Mouse (Mus musculus) gastrocnemius, postnatal 10 days (tissue): ENCODE results near the gene Canx. TPM values are rescaled to one million over a fixed set of nuclear protein-coding genes. Genes with fewer than 3 reads are reported as not detected.
"Not testable (repeated sequence)": the region's sequence is repeated elsewhere in the genome, so short reads cannot be mapped to it uniquely, and the experiment has no call there.

Source experiments
- DNase-seq: peaks from one replicate; pipeline ENCODE4 v3.0.0; 2021; ENCODE audit warnings: mixed read lengths
- long read RNA-seq, 2 experiments: library from polyadenylated mRNA; stranded (forward); transcript quantifications; one replicate each; pipeline ENCODE4 v2.0.0; 2021
- total RNA-seq, 2 experiments: library from RNA; stranded (reverse); gene quantifications; 2 replicates each; pipeline ENCODE4 v1.2.3; 2021

Canx gene
- total RNA-seq, result 100 to 1,000 TPM; 146 to 173 TPM
- long read RNA-seq, experiment 1, full-length matches to known transcripts, result 71 of 91 reads
- long read RNA-seq, experiment 1, partial matches to known transcripts, result 9 of 91 reads
- long read RNA-seq, experiment 1, other reads (novel, unspliced or antisense), result 11 of 91 reads
- long read RNA-seq, experiment 2, transcript Canx-201 (15 exons, 3,779 nt), result major isoform, 60 of 73 reads
- long read RNA-seq, experiment 2, partial matches to known transcripts, result 5 of 73 reads
- long read RNA-seq, experiment 2, other reads (novel, unspliced or antisense), result 5 of 73 reads

DNA sequence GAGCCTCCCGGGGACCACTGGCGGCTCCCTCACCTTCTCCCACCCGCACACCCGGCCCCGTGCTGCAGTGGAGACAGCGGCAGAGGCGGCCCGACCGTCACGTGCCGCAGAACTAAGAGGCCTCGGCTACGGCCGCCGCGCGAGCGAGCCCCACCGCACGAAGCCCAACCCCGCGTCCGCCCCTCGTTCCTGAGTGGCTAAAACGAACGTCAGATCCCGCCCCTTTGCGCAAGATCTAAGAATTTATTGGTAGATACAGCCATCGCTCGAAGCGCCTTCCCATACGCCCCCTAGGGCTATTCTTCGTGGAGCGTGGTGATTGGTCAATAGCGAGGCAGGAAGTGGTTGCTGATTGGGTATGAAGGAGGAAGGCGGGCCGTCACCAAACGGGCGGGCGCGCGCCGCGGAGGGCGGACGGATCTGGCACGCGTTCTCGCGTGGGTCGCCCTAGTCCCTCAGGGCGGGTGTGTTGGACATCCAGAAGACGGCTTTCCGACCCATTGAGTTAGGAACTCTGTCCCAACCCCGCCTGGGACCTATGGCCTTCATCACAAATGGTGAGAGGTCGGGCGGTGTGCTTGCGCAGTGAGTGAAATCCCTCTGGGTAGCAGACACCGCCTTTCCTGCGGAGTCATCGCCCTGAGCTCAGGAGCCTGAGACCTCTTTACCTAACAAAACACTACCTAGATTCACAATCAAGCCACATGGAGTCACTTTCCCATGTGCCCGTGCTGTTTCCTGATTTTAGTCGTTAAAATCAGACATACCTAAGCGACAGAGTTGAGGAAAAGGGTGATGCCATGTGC, at the start of gene Canx:
Gene Canx, minus strand, starts transcription at position 178 of the 806 bp plus-strand sequence.
- DNase-seq, result peak; percentile 94

DNA sequence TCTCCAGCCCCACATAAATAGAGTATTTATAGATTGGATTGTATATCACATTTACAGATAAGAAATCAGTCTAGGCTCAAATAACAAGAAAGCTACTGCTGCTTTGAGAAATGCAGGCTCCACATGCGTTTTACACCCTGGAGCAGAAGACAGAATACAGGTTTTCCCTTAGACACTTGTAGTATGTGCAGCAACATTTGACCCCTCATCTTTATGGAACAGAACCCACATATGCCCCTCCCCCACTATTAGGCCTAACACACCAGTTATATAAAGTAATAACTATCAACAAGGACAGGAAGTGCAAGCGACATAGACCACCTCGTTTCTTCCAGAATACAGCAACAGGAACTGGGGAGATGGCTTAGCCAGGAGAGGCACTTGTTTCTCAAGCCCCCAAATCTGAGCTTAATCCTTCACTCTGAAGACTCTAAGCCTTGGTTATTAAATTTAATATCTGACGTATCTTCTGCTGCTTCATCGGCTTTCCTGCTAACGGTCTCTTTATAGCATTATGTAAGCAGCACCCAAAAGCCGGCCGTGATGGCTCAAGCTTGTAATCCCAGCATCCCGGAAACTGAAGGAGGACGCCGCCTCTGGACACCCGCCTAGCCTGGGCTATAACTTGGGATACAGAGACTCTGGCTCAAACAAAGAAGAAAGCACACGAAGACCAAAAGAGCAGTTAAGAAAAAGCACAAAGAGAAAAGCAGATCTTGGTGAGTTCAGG, 49.0 kb upstream of the Canx start:
- DNase-seq, result no peak

DNA sequence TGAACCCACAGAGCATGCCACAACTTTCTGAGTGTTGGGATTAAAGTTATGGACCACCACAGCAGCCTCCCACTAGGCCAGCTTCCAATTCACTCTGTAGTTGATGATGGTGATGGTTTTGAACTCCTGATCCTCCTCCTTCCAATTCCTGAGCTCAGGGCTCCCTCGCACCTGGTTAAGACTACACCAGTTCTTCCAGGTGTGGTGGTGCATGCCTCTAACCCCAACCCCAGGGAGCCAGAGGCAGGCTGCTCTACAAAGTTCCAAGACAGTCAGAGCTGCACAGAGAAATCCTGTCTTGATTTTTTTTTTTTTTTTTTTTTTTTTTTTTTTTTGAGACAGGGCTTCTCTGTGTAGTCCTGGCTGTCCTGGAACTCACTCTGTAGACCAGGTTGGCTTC, 48.1 kb upstream of the Canx start:
- no peak for DNase-seq

DNA sequence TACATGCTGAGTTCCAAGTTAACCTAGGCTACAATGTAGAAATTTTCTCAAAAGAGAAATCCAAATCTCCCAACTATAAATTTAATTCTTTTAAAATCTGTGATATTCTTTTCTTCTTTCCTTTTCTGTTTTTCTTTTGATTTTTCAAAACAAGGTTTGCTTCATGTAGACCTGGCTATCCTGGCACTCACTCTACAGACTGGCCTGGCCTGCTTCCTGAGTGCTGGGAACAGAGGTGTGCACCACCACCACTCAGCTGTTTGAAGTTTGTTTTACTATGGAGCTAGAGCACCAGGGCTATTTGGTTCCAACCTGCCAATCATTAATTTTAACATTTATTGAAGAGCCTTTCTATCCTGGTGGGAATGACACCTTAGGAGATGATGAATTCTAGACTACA, 47.6 kb upstream of the Canx start:
- no peak for DNase-seq

DNA sequence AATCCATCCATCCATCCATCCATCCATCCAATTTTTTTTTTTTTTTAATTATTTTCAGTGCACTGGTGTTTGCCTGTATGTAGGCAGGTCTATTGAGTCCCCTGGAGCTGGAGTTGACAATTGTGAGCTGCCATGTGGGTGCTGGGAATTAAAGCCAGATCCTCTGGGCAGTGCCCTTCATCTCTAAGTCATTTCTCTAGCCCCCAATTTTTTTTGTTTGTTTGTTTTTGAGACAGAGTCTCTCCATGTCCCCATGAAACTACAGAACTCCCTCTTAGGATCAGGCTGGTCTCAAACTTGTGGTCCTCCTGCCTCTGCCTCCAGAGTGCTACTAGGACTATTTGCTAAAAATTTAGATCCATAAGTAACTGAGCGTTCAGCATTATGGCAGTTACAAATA, 46.4 kb upstream of the Canx start:
- no peak for DNase-seq

DNA sequence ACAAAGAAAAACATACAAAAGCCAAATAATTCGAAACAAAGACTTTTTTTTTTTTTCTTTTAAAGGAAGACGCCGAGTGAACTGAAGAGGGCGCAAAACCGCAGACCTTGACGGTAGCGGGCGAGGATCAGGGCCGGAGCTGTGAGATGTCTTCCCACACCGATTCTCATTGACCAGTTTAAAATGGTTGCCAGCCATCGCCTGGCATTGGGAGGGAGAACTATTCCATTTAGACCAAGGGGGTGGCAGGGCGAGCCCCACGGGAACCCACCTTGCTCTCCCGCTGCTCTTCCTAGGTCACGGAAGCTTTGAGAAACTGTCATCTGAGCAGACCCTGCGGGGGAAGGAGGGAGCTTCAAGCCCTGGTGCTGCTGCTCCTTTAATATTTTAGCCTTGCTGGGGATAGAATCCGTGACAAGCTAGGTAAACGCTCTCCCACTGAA, 45.9 kb upstream of the Canx start:
- peak; percentile 61 for DNase-seq

DNA sequence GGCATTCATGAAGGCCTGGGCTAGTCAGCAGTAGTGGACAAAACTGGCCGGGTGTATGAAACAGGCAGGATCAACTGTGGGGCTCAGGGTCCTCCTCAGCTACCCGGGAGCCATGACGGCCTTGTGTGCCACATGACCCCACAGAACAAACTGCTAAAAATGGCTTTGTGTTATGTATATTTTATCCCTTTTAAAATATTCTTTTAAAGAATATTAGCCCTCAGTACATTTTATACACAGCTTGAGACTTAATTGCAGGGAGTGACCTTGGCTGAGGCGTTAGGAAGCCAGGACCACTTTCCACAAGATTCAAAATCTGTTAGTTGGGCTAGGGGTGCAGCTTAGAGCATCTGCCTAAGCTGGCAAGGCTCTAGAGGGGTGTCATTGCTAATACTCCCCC, 45.5 kb upstream of the Canx start:
- DNase-seq, result no peak

DNA sequence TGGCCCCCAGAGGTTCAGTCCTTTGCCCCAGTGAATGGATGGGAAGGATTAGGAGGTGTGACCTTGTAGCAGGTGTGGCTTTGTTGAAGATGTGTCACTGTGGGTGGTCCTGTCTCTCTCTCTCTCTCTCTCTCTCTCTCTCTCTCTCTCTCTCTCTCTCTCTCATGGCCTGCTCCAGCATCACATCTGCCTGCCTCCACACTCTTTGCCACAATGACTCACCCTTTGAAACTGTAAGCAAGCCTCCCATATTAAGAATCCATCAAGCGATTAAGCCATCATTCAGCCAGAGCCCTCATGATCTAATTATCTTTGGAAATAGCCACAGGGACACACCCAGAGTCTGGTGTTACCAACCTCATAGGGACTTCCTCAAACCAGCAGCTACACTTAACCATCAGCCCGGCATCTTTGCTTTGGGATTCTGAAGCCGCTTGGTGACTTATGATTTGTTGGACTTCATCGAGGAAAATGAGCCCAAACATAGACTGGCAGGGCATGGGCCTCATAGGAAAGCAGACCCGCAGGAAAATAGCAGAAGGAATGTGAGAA, 44.0 kb upstream of the Canx start:
- DNase-seq, result no peak

DNA sequence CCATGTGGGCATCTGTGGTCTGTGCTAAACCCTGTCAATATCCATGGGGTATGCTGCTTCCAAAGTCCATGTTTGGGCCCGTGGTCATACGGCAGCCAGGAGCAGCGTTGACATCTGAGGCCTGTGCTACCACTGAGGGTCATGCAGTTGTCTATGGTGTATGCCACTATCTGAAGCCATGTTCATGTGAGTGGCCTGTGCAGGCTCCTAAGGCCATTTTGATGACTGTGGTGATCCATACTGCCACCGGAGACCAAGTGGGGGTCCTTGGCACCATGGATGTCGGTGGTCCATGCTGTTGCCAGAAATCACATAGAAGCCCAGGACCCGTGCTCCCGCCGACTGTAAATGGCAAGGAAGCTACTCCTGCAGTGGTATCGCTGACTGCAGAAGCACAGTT, 42.1 kb upstream of the Canx start:
- DNase-seq, result no peak

DNA sequence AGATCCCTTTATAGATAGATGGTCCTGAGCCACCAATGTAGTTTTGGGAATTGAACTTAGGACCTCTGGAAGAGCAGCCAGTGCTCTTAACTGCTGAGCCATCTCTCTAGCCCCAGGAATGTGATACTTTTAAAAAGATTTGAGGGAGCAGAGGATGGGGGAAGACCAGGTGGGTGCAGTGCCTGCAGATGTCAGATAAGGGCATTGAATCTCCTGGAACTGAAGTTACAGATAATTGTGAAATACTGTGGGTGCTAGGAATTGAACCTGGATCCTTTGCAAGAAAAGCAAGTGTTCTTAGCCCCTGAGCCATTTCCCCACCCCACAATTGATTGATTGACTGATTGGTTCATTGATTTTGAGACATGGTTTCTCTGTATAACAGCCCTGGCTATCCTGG, 39.8 kb upstream of the Canx start:
- DNase-seq, result no peak

DNA sequence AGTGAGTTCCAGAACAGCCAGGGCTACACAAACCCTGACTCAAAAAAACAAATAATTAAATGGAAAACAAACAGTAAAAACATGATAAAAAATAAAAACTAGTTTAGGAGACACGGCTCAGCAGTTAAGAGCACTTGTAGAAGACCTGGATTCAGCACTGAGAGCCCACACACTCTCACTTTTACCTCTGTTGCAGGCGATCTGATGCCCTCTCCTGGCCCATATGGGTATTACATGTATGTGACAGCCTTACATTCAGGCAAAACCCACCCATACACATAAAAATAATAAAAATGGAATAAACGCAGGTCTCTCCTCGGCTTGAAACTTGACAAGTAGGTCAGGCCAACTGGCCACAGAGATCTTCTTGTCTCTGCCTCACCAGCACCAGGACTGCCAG, 39.1 kb upstream of the Canx start:
- peak; percentile 70 for DNase-seq

DNA sequence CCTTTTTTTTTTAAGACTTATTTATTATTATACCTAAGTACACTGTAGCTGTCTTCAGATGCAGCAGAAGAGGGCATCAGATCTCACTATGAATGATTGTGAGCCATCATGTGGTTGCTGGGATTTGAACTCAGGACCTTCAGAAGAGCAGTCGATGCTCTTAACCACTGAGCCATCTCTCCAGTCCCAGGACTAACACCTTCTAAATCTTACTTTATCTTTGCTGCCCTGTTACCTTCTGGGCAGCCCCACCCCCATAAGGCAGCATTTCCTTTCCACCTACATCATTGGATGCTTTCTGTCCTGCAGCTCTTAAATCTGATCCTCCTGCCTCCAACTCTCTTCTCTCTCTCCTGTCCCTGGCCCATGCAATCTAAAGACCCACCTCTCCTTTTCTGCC, 35.8 kb upstream of the Canx start:
- not testable (repeated sequence) for DNase-seq

DNA sequence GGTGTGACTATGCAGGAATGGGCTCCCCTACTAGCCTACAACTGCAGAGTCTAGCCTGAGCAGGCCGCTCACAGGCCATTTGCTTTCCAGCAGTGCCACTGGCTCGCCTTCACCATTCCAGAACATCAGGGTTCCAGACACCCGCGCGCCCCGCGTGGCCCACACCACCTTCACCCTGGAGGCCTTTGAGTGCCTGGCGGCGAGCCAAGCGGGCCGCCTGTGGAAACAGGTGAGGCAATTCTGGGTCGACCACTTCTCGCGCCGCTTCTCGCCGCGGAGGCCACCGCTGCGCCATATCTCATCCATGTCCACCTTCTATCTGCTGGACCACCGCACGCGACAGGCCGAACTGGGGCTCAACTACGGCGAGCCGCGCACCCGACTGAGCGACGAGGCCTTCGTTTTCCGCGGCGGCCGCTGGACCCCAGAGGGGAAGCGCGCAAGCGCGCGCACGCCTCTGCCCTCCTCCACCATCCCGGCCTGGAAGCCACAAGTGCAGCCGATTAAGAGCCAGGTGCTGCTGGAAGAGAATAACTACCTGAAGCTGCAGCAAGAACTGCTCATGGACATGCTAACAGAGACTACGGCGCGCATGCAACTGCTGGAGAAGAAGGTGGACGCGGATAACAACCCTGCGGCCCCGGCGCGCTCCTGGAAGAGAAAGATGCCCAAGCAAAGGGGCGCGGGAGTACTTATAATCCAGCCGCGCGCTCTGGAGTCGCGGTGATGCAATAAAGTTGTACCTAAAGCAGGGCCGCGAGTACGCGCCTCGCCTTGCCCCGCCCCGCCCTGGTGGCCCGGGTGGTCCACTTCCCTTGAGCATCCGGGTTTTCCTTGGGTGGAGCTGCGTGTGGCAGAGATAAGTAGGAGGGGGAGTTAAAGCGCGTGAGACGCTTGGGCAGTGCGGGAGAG, 33.7 kb upstream of the Canx start:
- peak; percentile 36 for DNase-seq

DNA sequence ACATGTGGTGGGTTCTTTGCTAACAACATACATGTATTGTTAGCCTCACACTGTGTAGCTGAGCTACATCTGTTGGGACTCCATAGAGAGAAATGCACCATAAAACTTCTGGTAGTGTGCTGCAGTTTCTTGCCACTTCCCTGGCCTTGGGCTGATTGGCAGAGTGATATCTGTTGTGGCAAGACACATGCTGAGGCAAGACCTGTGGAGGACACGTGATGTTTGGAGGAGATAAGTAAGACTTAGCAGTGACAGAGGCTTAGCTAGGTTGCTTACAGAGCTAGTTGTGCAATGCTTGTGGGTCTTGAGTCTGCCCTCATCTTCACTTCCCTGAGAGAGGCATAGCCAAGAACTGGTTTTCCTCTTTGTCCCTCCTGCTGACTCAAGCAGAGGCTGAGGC, 29.9 kb upstream of the Canx start:
- DNase-seq, result no peak

DNA sequence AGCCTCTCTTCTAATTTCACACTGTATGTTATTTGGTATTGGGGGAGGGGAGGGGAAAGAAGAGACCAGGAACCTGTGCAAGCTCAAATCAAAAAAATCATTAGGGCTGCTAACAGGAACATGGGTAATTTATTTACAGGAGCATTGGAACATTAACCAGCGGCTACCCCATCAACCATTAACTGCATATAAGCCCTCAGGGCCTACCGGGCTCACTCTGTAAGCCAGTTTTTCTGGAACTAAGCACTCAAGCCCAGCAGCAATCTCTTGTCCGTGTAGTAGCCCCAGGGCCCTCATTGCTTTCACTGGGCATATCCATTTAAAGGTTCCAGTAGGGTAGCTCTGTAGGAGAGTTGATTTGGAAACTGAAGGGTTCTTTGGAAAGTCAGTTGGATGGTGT, 29.4 kb upstream of the Canx start:
- no peak for DNase-seq

DNA sequence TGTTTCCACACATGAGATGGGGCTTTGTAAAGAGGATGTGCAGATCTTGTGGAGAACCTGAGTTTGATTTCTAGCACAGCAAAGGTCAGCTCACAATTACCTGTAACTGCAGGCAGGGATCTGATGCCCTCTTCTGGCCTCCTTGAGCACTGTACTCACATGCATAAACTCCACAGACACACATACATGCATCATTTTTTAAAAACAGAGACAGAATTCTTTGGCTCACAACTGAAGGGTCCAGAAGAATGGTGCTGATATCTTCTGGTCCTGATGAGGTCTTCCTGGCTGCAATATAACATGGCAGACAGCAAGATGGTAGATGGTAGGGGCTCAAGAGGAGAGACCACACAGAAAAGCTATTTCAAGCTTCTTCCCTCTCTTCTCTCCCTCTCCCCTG, 28.7 kb upstream of the Canx start, which contains the start of gene Cby3:
Gene Cby3, plus strand, starts transcription at position 301 of the 400 bp plus-strand sequence.
- DNase-seq, result no peak

DNA sequence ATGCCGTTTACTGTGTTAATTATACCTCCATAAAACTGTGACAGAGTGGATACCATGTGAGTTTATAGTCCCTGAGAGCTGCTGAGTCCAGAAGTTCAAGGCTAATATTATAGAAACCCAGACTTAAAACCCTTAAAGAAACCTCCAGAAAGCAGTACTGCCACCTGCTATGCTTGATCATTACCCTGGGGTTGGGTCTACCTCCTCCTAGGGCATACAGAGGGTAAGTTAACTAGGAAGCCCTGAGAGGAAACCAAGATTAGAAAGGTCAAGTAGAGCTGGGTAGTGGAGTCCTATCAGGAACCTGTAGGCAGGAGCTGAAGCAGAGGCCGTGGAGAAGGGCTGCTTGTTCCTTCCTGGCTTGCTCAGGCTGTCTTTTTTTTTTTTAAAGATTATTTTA, 26.7 kb upstream of the Canx start:
- DNase-seq, result no peak

DNA sequence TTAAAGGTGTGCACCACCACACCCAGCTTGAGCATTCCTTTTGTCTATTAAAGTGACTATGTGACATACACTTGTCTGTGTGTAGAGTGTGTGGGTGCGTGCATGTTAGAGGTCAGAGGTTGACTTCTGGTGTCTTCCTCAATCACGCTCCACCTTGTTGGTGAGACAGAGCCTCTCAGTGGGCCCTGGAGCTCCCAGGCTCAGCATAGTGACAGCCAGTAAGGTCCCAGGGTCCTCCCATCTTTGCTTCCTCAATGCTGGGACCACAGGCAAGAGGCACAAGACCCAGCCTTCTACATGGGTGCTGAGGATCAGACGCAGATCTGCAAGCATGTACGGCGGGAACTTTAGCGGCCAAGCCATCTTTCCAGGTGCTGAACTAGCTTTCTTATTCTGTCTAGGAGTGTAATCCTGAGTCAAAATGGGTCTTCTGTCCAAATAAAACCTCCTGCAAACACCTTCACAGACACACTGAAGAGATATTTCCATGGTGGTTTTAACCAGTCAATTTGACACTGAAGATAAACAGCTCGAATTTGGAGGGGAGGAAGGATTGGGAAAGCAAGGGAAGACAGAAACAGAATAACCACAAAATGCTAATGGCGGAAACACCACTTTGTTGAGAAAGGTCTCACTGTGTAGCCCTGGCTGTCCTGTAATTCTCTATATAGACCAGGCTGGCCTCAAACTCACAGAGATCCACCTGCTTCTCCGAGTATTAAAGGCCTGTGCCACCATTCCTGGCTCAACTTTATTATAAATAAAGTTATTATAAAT, 21.0 kb upstream of the Canx start:
- no peak for DNase-seq

DNA sequence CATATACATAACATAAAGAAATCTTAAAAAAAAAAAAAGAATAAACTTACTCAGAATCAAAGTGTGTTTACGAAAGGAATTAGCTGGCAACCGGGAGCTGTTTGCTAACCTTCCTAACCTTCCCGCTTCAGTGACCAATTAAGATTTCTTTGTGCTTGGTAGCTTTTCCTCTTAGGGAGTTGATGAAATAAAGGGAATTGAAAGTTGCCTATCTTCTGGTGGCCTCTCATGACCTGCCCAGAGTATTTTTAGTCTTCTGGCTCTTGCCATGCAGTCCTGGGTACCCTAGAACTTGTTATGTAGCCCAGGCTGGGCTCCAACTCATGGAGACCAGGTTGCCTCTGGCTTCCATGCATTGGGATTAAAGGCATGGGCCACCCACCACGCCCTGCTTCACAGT, 20.0 kb upstream of the Canx start:
- no peak for DNase-seq

DNA sequence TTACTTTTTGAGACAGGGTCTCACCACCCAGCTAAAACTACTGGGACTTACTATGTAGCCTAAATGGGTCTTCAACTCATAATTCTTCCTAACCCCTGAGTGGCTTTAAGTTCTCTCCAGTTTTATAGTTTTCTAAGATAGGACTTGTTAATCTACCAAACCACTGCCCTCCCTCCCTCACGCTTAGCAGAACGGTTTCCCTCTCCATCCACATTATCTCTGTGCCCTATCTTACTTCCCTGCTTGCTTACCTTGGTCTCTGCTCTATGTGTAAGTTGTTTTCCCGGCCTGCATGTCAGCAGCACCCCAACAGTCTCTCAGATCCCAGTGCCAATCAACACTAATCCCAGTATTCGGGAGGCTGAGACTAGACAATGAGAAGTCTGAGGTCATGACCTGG, 11.4 kb upstream of the Canx start:
- DNase-seq, result no peak

DNA sequence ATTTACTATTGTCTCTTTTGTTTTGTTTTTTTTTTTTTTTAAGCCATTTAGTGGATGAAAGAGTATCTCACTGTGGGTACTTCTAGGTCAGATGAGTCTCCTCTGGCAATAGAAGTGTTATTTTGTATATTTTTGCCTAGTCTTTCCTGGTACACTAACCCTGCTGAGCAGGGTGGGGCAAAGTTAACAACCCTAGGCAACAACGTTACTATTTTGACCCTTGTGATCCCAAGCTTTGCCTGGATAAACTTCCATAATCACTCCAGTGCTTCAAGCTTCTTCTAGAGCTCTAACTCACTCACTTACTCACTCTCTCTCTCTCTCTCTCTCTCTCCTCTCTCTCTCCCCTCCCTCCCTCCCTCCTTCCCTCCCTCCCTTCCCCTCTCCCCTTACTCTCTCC, 10.7 kb upstream of the Canx start:
- DNase-seq, result no peak
